Mouse (Mus musculus) kidney, embryonic 16.5 days (tissue): ENCODE data around the gene Klrb1c. TPM values are rescaled to one million over a fixed set of nuclear protein-coding genes. Genes with fewer than 3 reads are reported as not detected.

Source experiments
- ATAC-seq: fragments of 200-750 bp; cut with Nextera tagmentation; 2 replicates; pipeline ENCODE4 v1.8.0; 2017; ENCODE audit warnings: moderate TSS enrichment; ENCODE audit not compliant: low FRiP score, low TSS enrichment
- H3K27ac ChIP-seq: fragments of 300-500 bp; sonication (generic); 2 replicates; pipeline ENCODE4 v1.5.1; 2014; ENCODE audit warnings: low read length
- H3K27me3 ChIP-seq: fragments of 300-500 bp; sonication (generic); 2 replicates; pipeline ENCODE4 v1.6.1; 2014; ENCODE audit warnings: low read length, control low read depth, mixed read lengths; ENCODE audit not compliant: insufficient read depth
- H3K36me3 ChIP-seq: fragments of 300-500 bp; sonication (generic); 2 replicates; pipeline ENCODE4 v1.6.1; 2014; ENCODE audit warnings: low read length, control low read depth, mixed read lengths; ENCODE audit not compliant: insufficient read depth
- H3K4me1 ChIP-seq: fragments of 300-500 bp; sonication (generic); 2 replicates; pipeline ENCODE4 v1.6.1; 2014; ENCODE audit warnings: low read length, control low read depth, mixed read lengths; ENCODE audit not compliant: insufficient read depth
- H3K4me2 ChIP-seq: fragments of 300-500 bp; sonication (generic); replicated peaks from 2 replicates; pipeline ENCODE4 v1.6.1; 2014; ENCODE audit warnings: low read depth, low read length
- H3K4me3 ChIP-seq: fragments of 300-500 bp; sonication (generic); 2 replicates; pipeline ENCODE4 v1.5.1; 2014; ENCODE audit warnings: mild to moderate bottlenecking, low read length
- H3K9ac ChIP-seq: fragments of 300-500 bp; sonication (generic); replicated peaks from 2 replicates; pipeline ENCODE4 v1.6.1; 2014; ENCODE audit warnings: low read length
- H3K9me3 ChIP-seq: fragments of 300-500 bp; sonication (generic); 2 replicates; pipeline ENCODE4 v1.6.1; 2016; ENCODE audit warnings: low read length, control low read depth
- WGBS: fragments of 180-500 bp; shearing (Covaris S2); extraction: QIAGEN DNeasy Blood & Tissue Kit; methylation state at CpG from one replicate; pipeline ENCODE4 v1.1.7; 2014; 5-methylcytosine and 5-hydroxymethylcytosine counted together
- polyA plus RNA-seq: library from polyadenylated mRNA; unstranded; fragments of >200 nt; fragmentation: Nextera tagmentation; extraction: Ambion mirVana; gene quantifications from 2 replicates; pipeline ENCODE4 v1.2.1, GENCODE M21; 2015

Klrb1c gene
- polyA plus RNA-seq, 1 experiment from 2014 or later, result 0.30 TPM

GRCm38 (mm10) chr6:128733908-128734679 lies 54.9 kb downstream of the Klrb1c start:
- ATAC-seq, result no peak
- Histone ChIP-seq H3K27ac (no peak overlapping the region), H3K9me3 (no peaks in the 10 kb centered on the region), H3K4me1 (no peaks in the 10 kb centered on the region), H3K4me3 (no peak overlapping the region), H3K27me3 (no peaks in the 10 kb centered on the region), H3K9ac (no peak overlapping the region), H3K4me2 (no peak overlapping the region), H3K36me3 (no peaks in the 10 kb centered on the region)
- 44% methylated on average over 5 of the region's 5 CpGs for WGBS

GRCm38 (mm10) chr6:128732032-128732431 lies 57.0 kb downstream of the Klrb1c start:
- no peak overlapping the region for H3K4me3 ChIP-seq
- 69% methylated on average over 3 of the region's 3 CpGs for WGBS
- no peak for ATAC-seq

More at GRCm38 (mm10) chr6:128732032-128732431, 57.0 kb downstream of the Klrb1c start:
- Histone ChIP-seq H3K4me2 (no peak overlapping the region), H3K36me3 (no peaks in the 10 kb centered on the region), H3K27ac (no peak overlapping the region), H3K9me3 (no peaks in the 10 kb centered on the region), H3K27me3 (no peaks in the 10 kb centered on the region), H3K4me1 (no peaks in the 10 kb centered on the region), H3K9ac (no peak overlapping the region)

Other genes starting within 250 kb of the Klrb1c start
- 0.26 and 0.32 TPM in 2 replicates for gene A2ml1, start 207.6 kb downstream of the Klrb1c start, polyA plus RNA-seq
- gene Klrb1a, start 165.7 kb downstream of the Klrb1c start, polyA plus RNA-seq, result not detected in 2 replicates
- gene Clec2h, start 126.8 kb downstream of the Klrb1c start, polyA plus RNA-seq, result 0.08 and 0.19 TPM in 2 replicates
- not detected in 2 replicates for gene Klrb1, start 66.2 kb downstream of the Klrb1c start, polyA plus RNA-seq
- not detected in 2 replicates for gene Gm44511, start 37.1 kb upstream of the Klrb1c start, polyA plus RNA-seq
- gene Klrb1b, start 37.1 kb upstream of the Klrb1c start, polyA plus RNA-seq, result 0.36 TPM in 1 of 2 replicates, not detected in the other
- 0.12 TPM in 1 of 2 replicates, not detected in the other for gene Clec2i, start 98.4 kb upstream of the Klrb1c start, polyA plus RNA-seq
- gene BC035044, start 101.9 kb upstream of the Klrb1c start, polyA plus RNA-seq, result 0.65 and 0.87 TPM in 2 replicates
- gene Clec2g, start 145.2 kb upstream of the Klrb1c start, polyA plus RNA-seq, result not detected in 2 replicates